Mouse (Mus musculus) forebrain, postnatal 0 days (tissue): Measurements from ENCODE around the gene Pdpk1. TPM values are rescaled to one million over a fixed set of nuclear protein-coding genes. Genes with fewer than 3 reads are reported as not detected.
"Not testable (repeated sequence)": the region's sequence is repeated elsewhere in the genome, so short reads cannot be mapped to it uniquely, and the experiment has no call there.

Experiments
- ATAC-seq: fragments of 200-750 bp; cut with Nextera tagmentation; 2 replicates; pipeline ENCODE4 v1.8.0; 2017; ENCODE audit warnings: mild to moderate bottlenecking, moderate library complexity
- DNase-seq: peaks from one replicate; pipeline ENCODE4 v3.0.0-alpha.2; 2015
- H3K27ac ChIP-seq: fragments of 300-500 bp; sonication (generic); 2 replicates; pipeline ENCODE4 v1.5.1; 2014; ENCODE audit warnings: low read depth, mild to moderate bottlenecking, antibody characterized with exemption, low read length, moderate library complexity, mixed read lengths
- H3K27me3 ChIP-seq: fragments of 300-500 bp; sonication (generic); 2 replicates; pipeline ENCODE4 v1.6.1; 2014; ENCODE audit warnings: mild to moderate bottlenecking, low read length, mixed read lengths; ENCODE audit not compliant: insufficient read depth
- H3K36me3 ChIP-seq: fragments of 300-500 bp; sonication (generic); 2 replicates; pipeline ENCODE4 v1.6.1; 2014; ENCODE audit warnings: mild to moderate bottlenecking, moderate library complexity; ENCODE audit not compliant: insufficient read depth
- H3K4me1 ChIP-seq: fragments of 300-500 bp; sonication (generic); 2 replicates; pipeline ENCODE4 v1.6.1; 2014; ENCODE audit warnings: antibody characterized with exemption; ENCODE audit not compliant: insufficient read depth
- H3K4me2 ChIP-seq: fragments of 300-500 bp; sonication (generic); 2 replicates; pipeline ENCODE4 v1.6.1; 2014; ENCODE audit warnings: low read depth, mild to moderate bottlenecking, moderate library complexity
- H3K4me3 ChIP-seq: fragments of 300-500 bp; sonication (generic); 2 replicates; pipeline ENCODE4 v1.5.1; 2014; ENCODE audit warnings: low read depth, low read length, mixed read lengths
- H3K9ac ChIP-seq: fragments of 300-500 bp; sonication (generic); 2 replicates; pipeline ENCODE4 v1.6.1; 2014; ENCODE audit warnings: mild to moderate bottlenecking
- H3K9me3 ChIP-seq: fragments of 300-500 bp; sonication (generic); 2 replicates; pipeline ENCODE4 v1.6.1; 2016; ENCODE audit warnings: low read length
- CTCF ChIP-seq: sonication (generic); IDR thresholded peaks from 2 replicates; pipeline ENCODE4 v1.5.1; 2016; ENCODE audit warnings: antibody characterized with exemption, control low read depth, low read depth
- WGBS: fragments of 180-500 bp; shearing (Covaris S2); extraction: QIAGEN DNeasy Blood & Tissue Kit; methylation state at CpG from one replicate; pipeline ENCODE4 v1.1.7; 2014; 5-methylcytosine and 5-hydroxymethylcytosine counted together
- polyA plus RNA-seq: library from polyadenylated mRNA; unstranded; fragments of >200 nt; fragmentation: Nextera tagmentation; extraction: Ambion mirVana; gene quantifications from 2 replicates; pipeline ENCODE4 v1.2.1, GENCODE M21; 2015
- total RNA-seq: library from RNA; depleted of rRNA; stranded (reverse); fragments of >200 nt; gene quantifications from 2 replicates; pipeline ENCODE4 v1.2.3, GENCODE M21; 2014

Gene Pdpk1
- total and polyA plus RNA-seq, 2 experiments from 2014 or later = 55.8 to 59.0 TPM

DNA sequence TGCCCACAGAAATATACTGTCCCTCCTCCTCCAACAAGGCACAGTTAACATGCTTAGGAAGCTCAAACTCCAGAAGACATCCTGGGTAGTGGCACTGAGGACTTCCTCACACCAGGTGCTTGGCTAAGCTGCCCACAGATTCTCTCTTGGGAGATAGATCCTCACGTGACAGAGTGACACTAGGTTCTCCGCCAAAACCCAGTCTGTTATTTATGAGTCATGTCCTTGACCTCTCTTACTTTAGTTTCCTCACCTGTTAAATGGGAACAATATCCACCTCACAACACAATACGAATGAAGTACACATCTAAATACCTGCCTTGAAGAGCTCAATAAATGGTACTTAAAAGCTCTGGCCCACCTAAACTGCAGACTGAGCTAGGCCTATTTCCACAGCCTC is 11.5 kb downstream of the Pdpk1 start:
- no peak overlapping the region for H3K4me2 ChIP-seq
- H3K9ac ChIP-seq = no peak overlapping the region

DNA sequence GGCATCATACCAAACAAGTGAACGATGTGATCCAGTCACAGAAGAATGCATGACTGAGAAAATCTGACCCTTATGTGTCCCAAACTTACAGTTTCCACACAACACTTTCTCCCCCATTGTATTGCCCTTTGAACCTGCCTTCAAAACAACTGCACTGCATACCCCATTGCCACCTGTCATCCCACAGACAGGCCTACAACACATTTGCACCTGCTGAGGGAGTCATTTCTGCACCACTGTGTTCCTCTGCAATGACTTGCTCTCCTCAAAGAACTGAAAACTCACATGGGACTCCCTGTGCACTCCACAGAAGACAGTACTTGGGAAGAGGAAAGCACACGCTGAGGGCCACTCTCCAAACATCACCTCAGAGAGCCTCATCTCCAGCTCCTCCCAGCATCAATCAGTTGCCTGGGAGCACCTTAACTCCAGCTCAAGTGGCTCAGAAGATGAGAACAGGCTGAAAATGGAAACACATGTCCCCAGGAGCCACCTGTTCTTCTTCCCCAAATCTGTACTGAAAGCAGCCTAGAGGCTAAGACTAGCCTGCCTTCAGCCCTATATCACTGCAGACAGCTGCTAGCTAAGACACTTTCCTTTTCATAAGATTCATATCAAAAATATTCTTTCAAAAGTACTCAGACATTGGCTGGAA is 13.4 kb downstream of the Pdpk1 start:
- Histone ChIP-seq H3K4me1 (peaks cover 18% of the 10 kb centered on the region), H3K9me3 (no peaks in the 10 kb centered on the region), H3K27ac (no peak overlapping the region), H3K36me3 (no peaks in the 10 kb centered on the region), H3K27me3 (no peaks in the 10 kb centered on the region), H3K4me3 (no peak overlapping the region), H3K4me2 (no peak overlapping the region), H3K9ac (no peak overlapping the region)
- ATAC-seq (no peak), DNase-seq (no peak)
- WGBS = 73% methylated on average over 2 of the region's 2 CpGs
- TF ChIP-seq CTCF = no peak

More for the DNA sequence above, 11.5 kb downstream of the Pdpk1 start:
- WGBS = 89% methylated on average over 3 of the region's 3 CpGs
- no peaks in the 10 kb centered on the region for H3K27me3 ChIP-seq
- H3K4me3 ChIP-seq = no peak overlapping the region
- H3K27ac ChIP-seq = no peak overlapping the region
- no peak for DNase-seq
- H3K36me3 ChIP-seq = no peaks in the 10 kb centered on the region
- no peak for ATAC-seq
- H3K4me1 ChIP-seq = peaks cover 19% of the 10 kb centered on the region
- no peak for TF ChIP-seq CTCF
- no peaks in the 10 kb centered on the region for H3K9me3 ChIP-seq

DNA sequence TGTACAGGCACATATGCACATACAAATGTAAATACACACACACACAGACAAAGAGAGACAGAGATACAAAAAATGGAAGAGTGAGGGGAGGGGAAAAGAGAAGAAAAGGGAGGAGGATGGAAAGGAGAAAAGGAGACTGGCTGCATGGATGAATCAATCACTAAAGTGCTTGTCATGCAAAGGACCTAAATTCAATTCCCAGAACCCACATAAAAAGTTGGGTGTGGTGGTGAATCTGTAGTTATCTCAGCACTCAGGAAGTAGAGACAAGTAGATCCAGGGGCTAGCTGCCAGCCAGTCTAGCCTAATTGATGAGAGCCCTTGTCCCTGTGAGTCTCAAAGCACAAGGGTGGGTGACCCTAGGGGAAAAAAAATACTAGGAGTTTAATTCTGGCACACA is 16.7 kb downstream of the Pdpk1 start:
- no peak for DNase-seq
- H3K4me1 ChIP-seq = peaks cover under 1% of the 10 kb centered on the region; the same call in 1 of the 2 replicates
- no peak for ATAC-seq

DNA sequence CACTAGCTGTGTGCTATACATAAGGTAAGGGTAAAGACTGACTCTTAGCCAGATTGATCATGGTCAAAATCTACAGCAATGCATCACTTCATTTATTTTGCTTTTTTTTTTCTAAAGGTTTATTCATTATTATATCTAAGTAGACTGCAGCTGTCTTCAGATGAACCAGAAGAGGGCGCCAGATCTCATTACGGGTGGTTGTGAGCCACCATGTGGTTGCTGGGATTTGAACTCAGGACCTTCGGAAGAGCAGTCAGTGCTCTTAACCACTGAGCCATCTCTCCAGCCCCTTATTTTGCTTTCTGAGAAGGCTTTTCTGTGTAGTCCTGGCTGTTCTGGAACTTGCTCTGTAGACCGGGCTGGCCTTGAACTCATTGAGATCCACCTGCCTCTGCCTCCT is 17.8 kb downstream of the Pdpk1 start:
- H3K9me3 ChIP-seq, H3K9ac ChIP-seq, H3K4me2 ChIP-seq, H3K4me3 ChIP-seq, H3K27me3 ChIP-seq, H3K27ac ChIP-seq, ATAC-seq, H3K36me3 ChIP-seq, H3K4me1 ChIP-seq, DNase-seq: not testable (repeated sequence)
- 86% methylated on average over 4 of the region's 4 CpGs for WGBS

More for the DNA sequence above, 16.7 kb downstream of the Pdpk1 start:
- Histone ChIP-seq H3K9ac (no peak overlapping the region), H3K36me3 (no peaks in the 10 kb centered on the region), H3K4me3 (no peak overlapping the region), H3K27me3 (no peaks in the 10 kb centered on the region), H3K27ac (no peak overlapping the region), H3K9me3 (no peaks in the 10 kb centered on the region), H3K4me2 (no peak overlapping the region)
- TF ChIP-seq CTCF = no peak

DNA sequence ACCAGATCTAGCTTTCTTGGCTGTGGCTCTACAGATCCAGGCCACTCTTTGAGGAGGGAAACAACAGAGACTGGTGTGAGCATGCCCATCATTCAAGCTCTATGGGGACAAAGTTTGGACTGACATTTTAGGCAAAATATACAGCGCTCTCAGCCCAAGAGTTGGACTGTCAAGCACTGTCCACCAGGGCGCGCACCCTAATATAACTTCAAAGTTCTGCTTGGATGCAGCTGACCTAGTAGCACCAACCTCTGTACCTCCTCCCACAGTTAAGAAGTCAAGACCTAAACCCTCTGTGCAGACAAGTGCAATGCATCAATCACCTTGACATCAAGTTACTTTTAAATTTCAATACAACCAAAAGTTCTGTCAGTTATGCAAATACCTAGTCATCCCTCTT is 19.2 kb downstream of the Pdpk1 start:
- WGBS = 90% methylated on average over 3 of the region's 3 CpGs
- H3K27me3 ChIP-seq = no peaks in the 10 kb centered on the region

DNA sequence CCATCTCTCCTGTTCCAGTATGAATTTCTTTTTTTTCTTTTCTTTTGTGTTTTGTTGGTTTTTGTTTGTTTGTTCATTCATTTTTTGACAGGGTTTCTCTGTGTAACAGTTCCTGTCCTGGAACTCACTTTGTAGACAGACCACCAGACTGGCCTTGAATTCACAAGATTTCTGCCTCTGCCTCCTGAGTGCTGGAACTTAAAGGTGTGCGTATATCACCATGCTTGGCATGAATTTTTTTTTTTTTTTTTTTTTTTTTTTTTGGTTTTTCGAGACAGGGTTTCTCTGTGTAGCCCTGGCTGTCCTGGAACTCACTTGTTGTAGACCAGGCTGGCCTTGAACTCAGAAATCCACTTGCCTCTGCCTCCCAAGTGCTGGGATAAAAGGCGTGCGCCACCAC is 21.5 kb downstream of the Pdpk1 start:
- H3K9me3 ChIP-seq, H3K36me3 ChIP-seq, DNase-seq, H3K4me2 ChIP-seq, H3K4me3 ChIP-seq, H3K4me1 ChIP-seq, H3K27me3 ChIP-seq, ATAC-seq, H3K27ac ChIP-seq, H3K9ac ChIP-seq: not testable (repeated sequence)
- 84% methylated on average over 4 of the region's 4 CpGs for WGBS

More for the DNA sequence above, 19.2 kb downstream of the Pdpk1 start:
- ATAC-seq (no peak), DNase-seq (no peak)
- TF ChIP-seq CTCF = no peak
- Histone ChIP-seq H3K27ac (no peak overlapping the region), H3K9ac (no peak overlapping the region), H3K4me2 (no peak overlapping the region), H3K4me3 (no peak overlapping the region), H3K36me3 (no peaks in the 10 kb centered on the region), H3K4me1 (no peaks in the 10 kb centered on the region), H3K9me3 (no peaks in the 10 kb centered on the region)

DNA sequence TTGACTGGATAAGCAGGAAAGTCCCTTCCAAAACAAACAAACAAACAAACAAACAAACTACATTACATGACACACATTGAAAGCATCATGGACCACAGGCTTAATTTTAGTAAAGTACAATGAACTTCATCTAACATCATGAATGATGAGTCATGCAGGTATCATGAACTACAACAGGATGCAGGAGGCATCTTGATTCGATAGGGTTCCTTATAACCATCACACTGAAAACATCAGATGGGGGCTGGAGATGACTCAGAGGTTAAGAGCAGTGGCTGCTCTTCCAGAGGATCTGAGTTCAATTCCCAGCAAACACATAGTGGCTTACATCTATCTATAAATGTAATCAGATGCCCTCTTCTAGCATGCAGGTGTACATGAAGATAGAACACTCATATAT is 23.1 kb downstream of the Pdpk1 start:
- no peak overlapping the region for H3K4me3 ChIP-seq
- no peak for ATAC-seq
- no peaks in the 10 kb centered on the region for H3K36me3 ChIP-seq
- 85% methylated on average over 1 of the region's 1 CpGs for WGBS
- H3K27me3 ChIP-seq = no peaks in the 10 kb centered on the region
- no peaks in the 10 kb centered on the region for H3K9me3 ChIP-seq
- no peak overlapping the region for H3K27ac ChIP-seq
- no peak overlapping the region for H3K4me2 ChIP-seq
- H3K4me1 ChIP-seq = no peaks in the 10 kb centered on the region
- TF ChIP-seq CTCF = no peak
- no peak overlapping the region for H3K9ac ChIP-seq
- no peak for DNase-seq
